Mouse (Mus musculus) neutrophil, adult 5-6 weeks (primary cell): ENCODE data around the gene Cckbr. TPM values are rescaled to one million over a fixed set of nuclear protein-coding genes. Genes with fewer than 3 reads are reported as not detected.

Experiments used
- ATAC-seq: fragments of 151-379, 151-347 bp; 2 replicates; pipeline ENCODE4 v1.8.0; 2017; ENCODE audit warnings: mild to moderate bottlenecking, moderate TSS enrichment; ENCODE audit not compliant: insufficient number of reproducible peaks, poor library complexity, low FRiP score, severe bottlenecking; ENCODE audit errors: extremely low read depth
- total RNA-seq: library from RNA; stranded (forward); fragments of 200-1000 nt; gene quantifications from 2 replicates; pipeline ENCODE4 v1.2.3, GENCODE M21; 2017

Gene Cckbr
- total RNA-seq = not detected in 2 replicates

DNA sequence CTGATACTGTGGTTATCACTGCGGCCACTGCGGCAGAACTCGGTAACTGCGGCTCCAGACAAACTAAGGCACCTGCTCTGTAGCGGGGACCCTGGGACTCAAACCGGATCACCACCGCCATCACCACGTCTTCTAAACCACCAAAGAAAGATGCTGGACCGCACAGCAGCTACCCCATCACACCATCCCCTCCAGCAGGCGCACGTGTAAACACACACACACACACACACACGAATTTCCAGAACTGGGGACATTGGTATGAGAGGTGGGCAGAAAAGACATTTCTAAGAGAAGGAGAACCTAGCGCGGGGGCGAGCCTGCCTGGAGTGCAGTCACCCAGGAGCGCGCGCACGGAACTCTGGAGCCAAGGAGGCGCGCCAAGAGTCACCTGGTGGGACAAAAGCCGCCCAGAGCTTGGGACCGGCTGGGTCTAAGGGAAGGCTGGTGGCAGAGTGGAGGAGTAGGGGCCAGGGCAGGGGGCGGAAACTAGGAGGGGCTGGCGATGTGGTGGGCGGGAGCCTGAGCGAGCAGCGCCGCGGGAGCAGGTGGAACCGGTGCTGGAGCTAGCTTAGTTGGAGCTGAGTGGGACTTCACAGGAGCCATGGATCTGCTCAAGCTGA lies at the start of gene Cckbr:
TSS of gene Cckbr (plus strand) at position 308 of the 620 bp plus-strand sequence.
- no peak for ATAC-seq

DNA sequence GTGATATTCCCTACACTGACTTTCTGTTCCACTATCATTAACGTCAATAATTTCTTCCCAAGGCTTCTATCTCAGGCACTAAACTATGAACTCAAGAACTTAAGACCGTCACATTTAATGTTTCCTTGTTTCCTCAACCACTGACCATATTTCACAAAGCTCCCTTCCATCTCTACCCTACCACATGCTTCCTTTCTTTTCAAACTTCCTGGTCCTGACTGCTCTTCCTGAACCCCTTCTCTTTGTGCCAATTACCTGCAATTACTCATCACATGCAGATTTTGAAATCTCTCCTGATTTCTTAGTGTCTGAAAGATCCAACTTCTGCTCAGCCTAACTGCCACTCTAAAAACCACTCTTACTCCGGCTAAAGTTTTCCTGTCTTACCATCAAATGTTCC lies 45.2 kb upstream of the Cckbr start:
- ATAC-seq = no peak

DNA sequence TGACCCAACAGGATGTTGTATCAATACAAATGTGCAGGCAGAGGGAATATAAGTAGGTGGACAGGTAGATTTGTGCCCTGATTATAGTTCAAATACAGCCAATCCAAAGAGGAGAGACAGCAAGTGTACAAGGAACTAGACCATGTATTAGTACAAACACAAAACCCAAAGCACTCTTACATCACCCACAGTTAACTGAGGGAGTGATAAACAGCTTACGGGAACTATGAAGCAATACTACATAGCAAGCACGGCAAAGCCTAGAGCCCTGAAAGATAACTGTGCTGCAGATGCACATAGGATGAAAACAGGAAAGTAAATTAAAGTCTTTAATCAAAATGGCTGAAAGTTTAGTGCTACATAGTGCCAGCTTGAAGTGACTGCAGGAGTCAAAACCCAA lies 37.8 kb upstream of the Cckbr start:
- peak; percentile 41; the same call in 1 of the 2 replicates for ATAC-seq

DNA sequence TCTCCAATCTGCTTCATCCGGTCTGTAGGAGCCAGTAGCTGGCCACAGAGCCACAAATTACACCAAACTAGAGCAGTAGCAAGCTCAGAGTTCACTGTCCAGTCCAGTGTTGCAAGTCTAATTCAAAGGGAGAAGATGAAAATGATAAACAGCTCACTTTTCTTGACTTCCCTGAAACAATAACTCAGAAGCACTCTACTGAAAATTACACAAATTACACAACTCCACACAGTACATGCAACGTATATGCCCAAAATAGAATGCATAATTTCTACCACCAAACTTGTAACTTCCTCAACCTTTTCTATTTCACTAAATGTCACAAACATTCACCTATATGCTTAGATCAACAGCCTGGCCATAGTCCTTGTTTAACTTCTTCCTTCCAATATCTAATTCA lies 35.3 kb upstream of the Cckbr start:
- ATAC-seq = no peak

DNA sequence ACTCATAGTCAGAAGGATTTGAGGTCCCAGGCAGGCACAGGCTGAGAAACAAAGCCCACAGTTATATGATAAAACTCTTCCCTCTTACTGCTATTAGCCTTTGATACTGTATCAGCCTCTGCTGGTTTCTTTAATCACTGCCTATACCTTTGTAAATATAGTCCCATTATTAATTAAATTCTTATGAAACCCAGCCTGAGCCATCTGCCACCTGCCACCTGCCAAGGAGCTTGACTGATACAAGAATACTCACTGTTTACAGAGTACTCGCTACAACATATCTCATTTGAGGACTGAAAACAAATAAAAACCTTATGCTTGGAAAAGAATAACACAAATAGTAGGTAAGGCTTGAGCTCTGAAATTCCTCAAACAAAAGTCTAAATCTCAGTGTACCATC lies 30.9 kb upstream of the Cckbr start:
- no peak for ATAC-seq

DNA sequence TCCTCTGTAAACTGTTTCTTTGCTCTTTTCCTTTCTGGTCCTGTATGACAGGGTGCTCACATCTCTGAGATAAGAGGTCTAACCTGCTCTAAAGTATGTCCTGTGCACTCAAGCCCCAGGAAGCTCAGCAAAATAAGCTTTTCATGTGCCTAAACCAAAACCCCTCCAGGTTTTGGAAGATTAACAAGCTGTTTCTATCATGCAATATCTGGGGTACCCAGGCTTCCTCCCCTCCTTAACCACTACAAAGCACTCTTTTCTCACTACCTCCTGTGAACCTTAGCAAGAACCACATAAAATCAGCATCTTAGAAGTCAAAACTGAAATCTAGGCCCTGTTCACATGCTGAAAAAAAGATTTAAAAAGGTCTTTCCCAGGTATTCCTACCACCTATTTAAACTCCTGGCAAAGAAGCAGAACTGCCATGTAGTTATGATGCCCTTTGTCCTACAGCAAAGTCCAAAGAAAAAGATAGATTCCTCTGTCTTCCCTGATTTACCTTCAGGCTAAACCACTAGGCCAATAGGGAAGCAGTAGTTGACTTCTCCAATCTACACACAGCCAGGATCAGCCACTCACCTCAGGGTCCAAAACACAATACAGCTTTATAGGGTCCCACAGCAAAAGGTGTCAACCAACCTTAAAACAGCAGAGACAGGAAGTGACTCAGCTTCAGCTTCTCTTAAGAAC lies 30.3 kb upstream of the Cckbr start:
- no peak for ATAC-seq

DNA sequence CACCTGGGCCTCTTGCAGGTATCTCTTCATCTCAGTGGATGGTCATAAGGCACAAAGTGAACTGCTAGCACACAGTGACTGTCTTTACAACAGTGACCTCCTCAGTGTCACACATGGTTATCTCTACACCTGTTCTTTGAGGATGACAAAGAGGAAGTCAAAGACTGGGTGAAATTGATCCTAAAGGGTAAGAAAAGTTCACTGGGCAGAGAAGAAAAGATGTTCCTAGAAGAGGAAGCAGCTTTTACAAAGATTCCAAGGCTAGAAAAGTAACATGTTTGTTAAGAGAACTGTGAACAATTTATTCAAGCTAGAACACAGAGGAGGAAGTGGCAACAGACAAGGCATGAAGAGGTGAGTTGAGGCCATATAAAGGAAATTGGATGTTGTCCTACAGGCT lies 29.4 kb upstream of the Cckbr start:
- ATAC-seq = no peak

DNA sequence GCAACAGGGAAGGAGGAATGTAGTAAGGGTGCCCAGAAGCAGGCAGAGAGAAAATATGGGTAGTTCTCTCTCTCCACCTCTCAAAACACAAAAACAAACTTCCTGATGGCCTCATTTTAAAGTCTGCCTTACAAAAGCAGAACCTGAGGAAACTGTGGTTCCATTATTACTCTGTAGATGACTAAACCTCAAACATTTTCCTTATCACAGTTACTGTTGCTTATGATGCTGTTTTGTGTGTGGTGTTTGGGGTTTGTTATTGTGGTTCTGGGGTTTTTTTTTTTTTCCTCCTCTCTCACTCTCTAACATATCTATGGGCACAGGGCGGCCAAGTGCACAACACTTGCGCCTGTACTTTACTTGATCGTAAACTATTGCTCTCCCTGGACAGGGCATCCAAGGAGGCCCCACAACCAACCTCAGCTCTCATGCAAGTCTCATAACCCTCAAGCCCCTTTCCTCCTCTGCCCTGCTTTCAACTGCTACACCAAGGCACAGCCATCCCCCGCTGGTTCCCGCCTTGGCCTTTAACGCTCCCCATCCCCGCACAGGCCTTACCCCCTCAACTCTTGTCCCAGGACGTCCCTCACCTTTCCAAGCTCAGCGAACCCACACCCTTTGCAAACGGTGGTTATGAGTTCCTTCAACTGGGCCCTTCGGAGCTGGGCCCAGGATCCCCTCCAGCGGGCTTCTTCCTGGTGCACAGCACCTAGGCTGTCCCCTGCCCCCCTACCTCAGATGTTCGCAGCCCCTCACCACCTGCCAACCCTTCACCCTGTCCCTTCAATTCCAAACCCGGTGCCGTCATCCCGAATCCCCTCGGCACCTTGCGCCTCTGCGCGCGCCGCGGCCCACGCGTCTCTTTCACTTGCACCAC lies 26.2 kb upstream of the Cckbr start:
- ATAC-seq = peak; percentile 34; the same call in 1 of the 2 replicates

DNA sequence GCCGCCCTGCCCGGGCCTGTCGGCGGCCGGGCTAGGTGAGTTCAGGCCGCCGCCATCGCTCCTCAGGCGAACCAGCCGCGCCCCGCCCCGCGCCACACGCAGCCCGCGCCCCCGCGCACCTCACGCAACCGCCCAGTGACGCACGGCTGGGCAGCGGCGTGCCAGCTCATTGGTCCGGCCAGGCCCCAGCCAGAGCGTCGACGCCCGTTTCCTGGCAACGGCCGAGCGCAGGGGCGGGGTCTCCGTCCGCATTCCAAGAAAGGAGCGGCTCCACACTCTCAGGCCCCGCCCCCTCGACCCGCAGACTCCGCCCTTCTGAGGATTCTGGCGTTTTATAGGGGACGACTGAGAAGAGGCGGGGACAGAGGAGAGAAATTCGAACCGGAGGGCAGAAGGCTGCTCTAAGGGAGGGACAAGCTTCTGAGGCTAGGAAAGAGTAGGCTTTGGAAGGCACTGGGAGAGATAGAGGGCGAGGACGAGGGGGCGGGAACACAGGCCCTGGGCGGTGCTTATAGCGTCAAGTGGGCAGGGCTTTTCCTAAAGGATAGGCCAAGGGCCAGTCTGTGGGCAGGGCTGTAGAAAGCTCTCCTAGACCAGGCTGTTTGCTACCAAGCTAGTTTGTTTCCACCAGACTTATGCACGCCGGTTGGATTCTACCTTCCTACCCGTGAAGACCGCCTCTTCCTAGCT lies 25.5 kb upstream of the Cckbr start, which contains the start of gene Fam160a2:
TSS of gene Fam160a2 (minus strand) at position 120 of the 690 bp plus-strand sequence.
- peak; percentile 90 for ATAC-seq

DNA sequence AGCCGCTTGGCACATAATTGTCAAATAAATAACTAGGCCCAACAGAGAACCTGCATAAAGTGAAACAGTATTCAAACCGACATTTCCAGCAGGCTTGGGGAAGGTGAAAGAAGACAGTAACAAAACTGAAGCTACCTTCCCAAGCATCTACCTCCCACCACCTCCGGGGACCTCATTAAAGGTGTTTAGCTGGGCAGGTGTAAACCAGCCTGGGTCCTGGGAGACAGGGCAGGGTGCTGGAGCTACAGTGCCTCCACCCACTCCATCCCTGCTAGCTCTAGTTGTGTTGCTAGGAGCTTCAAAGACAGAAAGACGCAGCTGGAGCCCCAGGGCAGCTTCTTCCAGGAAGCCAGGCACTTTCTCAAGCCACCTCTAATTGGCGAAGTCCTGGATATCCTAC lies 21.3 kb upstream of the Cckbr start, which contains the start of gene Cnga4:
TSS of gene Cnga4 (plus strand) at position 301 of the 400 bp plus-strand sequence.
- no peak for ATAC-seq

DNA sequence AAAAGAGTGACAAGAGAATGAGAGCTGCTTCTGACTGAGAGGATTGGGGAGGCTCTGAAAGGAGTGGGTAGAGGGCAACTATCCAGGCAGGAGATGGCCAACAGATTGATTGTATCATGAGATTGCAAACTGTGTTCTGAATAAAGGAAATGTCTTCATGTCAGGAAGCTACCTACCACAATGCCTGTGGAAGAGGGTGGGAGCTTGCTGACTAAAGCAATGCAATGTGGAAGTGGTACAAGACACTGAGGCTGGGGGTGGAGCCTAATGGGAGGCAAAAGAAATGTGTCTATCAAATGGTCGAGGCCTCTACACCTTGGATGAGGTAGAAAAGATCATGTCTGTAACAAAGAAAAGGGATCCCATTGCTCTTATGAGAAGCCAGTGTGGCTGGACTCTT lies 19.2 kb upstream of the Cckbr start:
- ATAC-seq = no peak

DNA sequence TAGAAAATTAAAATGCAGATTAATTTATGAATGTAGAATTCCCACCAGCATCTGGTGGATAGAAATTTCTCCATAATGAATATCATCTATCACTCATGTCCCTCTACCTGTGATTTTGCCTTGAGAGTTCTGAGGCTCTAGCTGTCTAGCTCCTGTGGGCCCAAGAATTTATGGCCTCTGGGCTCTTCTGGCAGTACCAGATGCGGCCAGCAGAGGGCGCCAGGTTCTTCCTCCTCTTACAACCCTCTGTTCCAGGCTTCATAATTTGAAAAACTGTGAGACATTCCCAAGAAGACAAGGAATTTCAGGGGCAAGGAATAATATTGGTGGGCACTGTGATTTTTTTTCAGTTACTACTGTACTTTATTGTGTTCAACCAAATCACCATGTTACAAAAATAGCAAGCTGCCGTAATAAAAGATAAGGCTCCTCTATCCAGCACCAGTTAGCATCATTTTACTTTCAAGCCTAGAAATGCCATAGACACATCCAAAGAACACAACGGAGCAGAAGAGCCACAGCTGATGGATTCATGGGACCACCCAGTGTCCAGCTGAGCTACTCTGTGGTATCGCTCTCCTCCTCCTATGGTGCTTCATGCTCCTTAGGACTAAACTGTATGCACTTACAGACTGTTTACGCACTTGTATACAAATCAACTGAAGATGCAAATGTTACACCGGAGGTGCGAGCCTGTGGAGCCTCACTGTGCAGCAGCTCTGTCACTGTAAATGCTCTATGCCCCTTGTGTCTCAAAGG lies 13.5 kb upstream of the Cckbr start:
- ATAC-seq = peak; percentile 72

DNA sequence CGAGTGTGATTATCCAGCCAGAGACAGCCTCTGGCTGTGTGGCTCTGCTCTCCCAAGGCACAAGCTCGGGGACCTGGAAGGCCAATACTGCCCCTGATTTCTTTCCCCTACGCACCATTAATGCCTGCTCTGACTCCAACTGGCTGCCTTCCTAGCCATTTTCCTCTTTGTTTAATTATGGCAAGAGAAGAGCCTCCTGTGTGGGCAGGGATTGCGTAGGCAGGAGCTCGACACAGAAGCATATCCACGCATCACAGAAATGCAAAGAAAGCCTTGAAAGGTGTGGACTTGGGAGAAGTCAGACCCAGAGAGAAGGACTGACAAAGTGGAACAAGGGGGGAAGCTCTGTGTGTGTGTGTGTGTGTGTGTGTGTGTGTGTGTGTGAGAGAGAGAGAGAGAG lies 11.1 kb upstream of the Cckbr start:
- no peak for ATAC-seq

DNA sequence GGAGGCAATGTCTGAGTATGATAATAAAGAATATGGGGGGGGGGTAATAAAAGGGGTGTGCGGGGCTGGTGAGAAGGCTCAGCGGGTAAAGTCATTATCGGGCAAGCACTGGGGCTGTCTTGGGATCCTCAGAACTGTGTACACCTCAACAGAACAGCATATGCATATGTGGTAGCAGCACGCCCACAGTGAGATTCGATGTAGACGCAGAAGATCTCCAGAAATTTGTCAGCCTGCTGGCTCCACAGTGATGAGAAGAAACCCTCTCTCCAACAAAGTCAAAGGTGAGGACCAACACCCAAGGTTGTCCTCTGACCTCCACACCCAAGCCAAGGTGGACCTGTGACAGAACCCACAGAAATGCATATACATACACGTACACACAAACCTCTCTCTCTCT lies 9.0 kb upstream of the Cckbr start:
- no peak for ATAC-seq

DNA sequence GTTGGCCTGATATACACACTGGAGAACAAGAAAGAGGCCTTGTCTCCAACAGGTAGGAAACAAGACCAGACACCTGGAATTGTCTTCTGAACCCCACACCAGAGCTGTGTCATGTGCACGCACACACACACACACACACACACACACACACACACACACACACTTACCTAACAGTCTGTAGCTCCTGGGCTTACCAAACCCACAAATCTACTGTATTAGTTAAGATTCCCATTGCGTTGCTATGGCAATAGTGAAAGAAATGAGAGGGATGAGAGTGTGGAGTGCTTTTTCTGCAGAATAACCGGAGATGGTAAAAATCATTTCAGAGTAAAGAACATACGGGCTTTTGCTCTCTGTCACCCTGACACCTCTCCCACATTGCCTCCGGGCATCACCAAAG lies 7.4 kb upstream of the Cckbr start:
- no peak for ATAC-seq

DNA sequence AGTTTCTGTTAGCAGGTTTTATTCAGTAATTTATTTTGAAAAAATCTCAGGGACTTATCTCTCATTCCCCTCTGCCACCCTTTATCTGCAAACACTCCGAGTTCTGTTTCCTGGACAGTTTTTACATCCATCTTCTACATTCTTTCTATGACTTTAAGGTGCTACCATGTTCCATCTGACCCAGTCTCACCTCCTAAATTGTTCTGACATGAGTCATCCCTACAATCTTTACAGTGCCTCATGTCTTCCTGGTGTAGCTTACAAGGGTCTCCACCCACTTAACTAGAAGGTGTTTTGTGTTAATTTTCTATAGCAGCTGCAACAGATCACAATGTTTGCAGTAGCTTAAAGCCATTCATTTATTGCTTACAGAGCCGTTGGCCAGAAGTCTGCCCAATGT lies 4.6 kb upstream of the Cckbr start:
- no peak for ATAC-seq

DNA sequence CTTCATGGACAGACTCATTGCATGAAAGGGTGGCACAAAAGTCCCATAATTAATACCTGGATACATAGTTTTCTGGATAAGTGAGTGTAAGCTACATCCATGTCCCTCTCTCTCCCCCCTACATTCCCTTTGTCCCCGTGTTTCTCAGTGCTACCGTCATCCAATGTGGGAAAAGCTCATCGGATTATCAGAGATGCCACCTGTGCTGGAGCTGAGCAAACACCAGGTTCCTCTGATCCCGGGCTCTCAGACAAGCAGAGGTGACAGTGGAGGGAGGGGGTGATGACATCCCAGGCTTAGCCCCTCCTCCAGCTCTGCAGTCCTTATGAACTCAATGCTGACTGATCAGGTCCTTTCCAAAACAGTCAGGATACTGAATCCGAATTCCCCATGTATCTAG lies 1.2 kb upstream of the Cckbr start:
- ATAC-seq = no peak

DNA sequence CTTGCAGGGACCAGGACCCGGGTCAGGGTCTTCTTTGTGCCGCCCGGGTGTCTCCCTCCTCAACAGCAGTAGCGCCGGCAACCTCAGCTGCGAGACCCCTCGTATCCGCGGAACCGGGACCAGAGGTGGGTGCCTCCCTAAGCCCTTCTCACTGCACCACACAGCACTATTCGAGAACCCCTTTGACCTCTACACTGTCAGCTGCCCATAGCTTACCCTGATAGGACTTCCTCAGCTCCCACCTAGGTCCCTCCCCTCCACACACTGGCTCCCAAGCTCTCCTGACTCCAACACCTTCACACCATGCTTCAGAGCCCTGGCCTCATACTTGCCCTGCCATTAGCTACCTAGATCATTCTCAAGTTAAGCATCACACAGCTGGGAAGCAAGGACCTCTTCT lies 520 bp downstream of the Cckbr start:
- no peak for ATAC-seq

DNA sequence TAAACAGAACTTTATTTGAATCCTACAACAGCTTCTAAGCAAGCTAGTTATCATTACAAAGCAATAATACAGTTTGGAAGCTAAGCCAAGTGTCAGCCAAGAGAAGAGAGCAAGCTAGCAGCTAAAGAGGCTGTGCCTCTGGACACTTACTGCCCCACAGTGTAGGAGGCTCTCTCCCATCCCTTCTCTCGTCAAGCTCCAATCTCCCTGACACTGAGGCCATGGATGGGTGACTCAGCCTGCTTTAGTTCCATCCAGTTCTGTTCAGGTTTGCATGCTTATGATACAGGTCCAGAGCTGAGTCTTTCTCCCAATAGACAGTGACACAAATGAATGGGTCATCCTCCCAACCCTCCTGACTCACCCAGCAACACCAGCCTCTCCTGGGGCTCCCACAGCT lies 6.5 kb downstream of the Cckbr start:
- ATAC-seq = no peak
